Mouse (Mus musculus): ENCODE data around the gene Sult1a1.

GRCm38 (mm10) chr7:126623381-126623780, 52.9 kb downstream of the Sult1a1 start:
- TF ChIP-seq CTCF (IDR thresholded peaks at IDR 0.05; ENCODE audit: borderline replicate concordance, extremely low read depth, insufficient read depth, insufficient read length) (no peak), POLR2A (IDR thresholded peaks at IDR 0.05; ENCODE audit: borderline replicate concordance, extremely low read depth, insufficient read depth, insufficient read length, poor library complexity, severe bottlenecking) (no peak)
